Mouse (Mus musculus) cerebellum, adult 2 months (tissue): Measurements from ENCODE around the gene Cmas. TPM values are rescaled to one million over a fixed set of nuclear protein-coding genes. Genes with fewer than 3 reads are reported as not detected.
A peak's percentile ranks its signal among the peaks of the same experiment; 100 is the strongest.

Experiments used
- DNase-seq, 2 experiments: peaks; one replicate each; pipeline ENCODE4 v3.0.0; 2021
- H3K27ac ChIP-seq: fragments of 200-500 bp; 2 replicates; pipeline ENCODE4 v1.5.1; 2012; ENCODE audit warnings: low read length, control low read depth, inconsistent platforms; ENCODE audit not compliant: insufficient read depth
- H3K27me3 ChIP-seq: fragments of 200-500 bp; 2 replicates; pipeline ENCODE4 v1.6.1; 2012; ENCODE audit warnings: inconsistent platforms, mild to moderate bottlenecking, low read length, moderate library complexity; ENCODE audit not compliant: control insufficient read depth, insufficient read depth
- H3K4me1 ChIP-seq: fragments of 200-500 bp; 2 replicates; pipeline ENCODE4 v1.6.1; 2011; ENCODE audit warnings: low read length; ENCODE audit not compliant: control insufficient read depth, insufficient read depth
- H3K4me3 ChIP-seq: fragments of 200-500 bp; replicated peaks from 2 replicates; pipeline ENCODE3; 2011; ENCODE audit warnings: mild to moderate bottlenecking, low read depth, low read length, control low read depth; ENCODE audit not compliant: insufficient read depth
- CTCF ChIP-seq: fragments of 200-500 bp; IDR thresholded peaks from 2 replicates; pipeline ENCODE4 v1.5.1; 2011; ENCODE audit warnings: low read depth, mild to moderate bottlenecking, control low read depth, low read length, moderate library complexity, borderline replicate concordance; ENCODE audit not compliant: insufficient read depth
- POLR2A ChIP-seq: fragments of 200-500 bp; IDR thresholded peaks from 2 replicates; pipeline ENCODE4 v1.6.1; 2011; ENCODE audit warnings: low read length, control low read depth, borderline replicate concordance; ENCODE audit not compliant: insufficient read depth
- WGBS: fragments of 180-500 bp; shearing (Covaris S2); methylation state at CpG from one replicate; pipeline ENCODE4 v1.1.7; 2018; 5-methylcytosine and 5-hydroxymethylcytosine counted together
- polyA plus RNA-seq: library from polyadenylated mRNA; depleted of rRNA; stranded (reverse); fragments of >200 nt; gene quantifications from 2 replicates; pipeline ENCODE4 v1.2.3, GENCODE M21; 2012

The Cmas gene
- polyA plus RNA-seq, 1 experiment, result 90.4 TPM

DNA sequence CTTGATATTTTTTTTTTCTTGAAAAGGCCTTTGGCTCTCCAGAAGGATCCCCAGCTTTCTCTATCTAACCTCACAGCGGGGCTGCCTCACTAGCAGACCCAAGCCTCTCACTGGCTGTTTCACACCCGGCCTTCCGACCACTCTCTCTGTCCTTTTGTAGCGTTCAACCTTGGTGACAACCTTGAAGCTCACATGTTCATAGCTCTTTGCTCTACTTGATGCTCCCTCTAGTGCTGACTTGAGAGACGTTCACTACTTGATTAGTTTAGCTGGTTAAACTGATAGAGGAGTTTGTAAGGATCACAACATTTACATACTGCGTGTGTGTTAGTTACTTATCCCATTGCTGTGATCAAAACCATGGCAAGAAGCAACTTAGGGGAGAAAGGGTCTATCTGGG, 35.8 kb upstream of the Cmas start:
- DNase-seq, result no peak
- TF ChIP-seq CTCF (no peak), POLR2A (no peak)
- Histone ChIP-seq H3K27ac (no peak overlapping the region), H3K4me3 (no peak overlapping the region), H3K27me3 (no peaks in the 10 kb centered on the region), H3K4me1 (no peaks in the 10 kb centered on the region)
- WGBS, result 74% methylated on average over 6 of the region's 6 CpGs

DNA sequence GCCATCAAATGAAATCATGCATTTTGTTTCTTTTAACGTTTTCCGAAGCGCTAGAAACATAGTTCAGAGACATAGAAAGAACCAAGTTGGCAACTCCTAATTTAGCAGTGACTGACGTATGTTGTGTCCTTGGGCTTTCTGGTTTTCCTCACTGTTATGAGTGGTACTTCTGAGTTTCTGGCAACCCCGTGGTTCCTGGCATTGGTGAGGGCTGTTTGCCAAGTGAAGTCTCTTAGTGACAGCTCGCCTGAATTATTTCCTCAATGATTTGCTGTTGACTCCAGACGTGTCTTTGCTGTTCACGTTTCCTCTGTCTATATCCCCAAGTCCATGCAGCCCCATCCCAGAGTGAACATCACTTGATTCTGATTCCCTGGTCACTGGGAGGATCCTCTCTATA, 34.8 kb upstream of the Cmas start:
- WGBS, result 42% methylated on average over 8 of the region's 8 CpGs
- no peaks in the 10 kb centered on the region for H3K27me3 ChIP-seq
- no peaks in the 10 kb centered on the region for H3K4me1 ChIP-seq
- DNase-seq, result no peak
- H3K27ac ChIP-seq, result no peak overlapping the region
- TF ChIP-seq CTCF, result no peak
- TF ChIP-seq POLR2A, result no peak
- no peak overlapping the region for H3K4me3 ChIP-seq

- 86% methylated on average over 4 of the region's 4 CpGs for WGBS
- DNase-seq, result no peak
- no peaks in the 10 kb centered on the region for H3K4me1 ChIP-seq
- H3K4me3 ChIP-seq, result no peak overlapping the region
- no peak for TF ChIP-seq POLR2A
- no peak for TF ChIP-seq CTCF
- no peaks in the 10 kb centered on the region for H3K27me3 ChIP-seq
- H3K27ac ChIP-seq, result no peak overlapping the region
Observed at GRCm38 (mm10) chr6:142726032-142726431, 30.5 kb upstream of the Cmas start.

DNA sequence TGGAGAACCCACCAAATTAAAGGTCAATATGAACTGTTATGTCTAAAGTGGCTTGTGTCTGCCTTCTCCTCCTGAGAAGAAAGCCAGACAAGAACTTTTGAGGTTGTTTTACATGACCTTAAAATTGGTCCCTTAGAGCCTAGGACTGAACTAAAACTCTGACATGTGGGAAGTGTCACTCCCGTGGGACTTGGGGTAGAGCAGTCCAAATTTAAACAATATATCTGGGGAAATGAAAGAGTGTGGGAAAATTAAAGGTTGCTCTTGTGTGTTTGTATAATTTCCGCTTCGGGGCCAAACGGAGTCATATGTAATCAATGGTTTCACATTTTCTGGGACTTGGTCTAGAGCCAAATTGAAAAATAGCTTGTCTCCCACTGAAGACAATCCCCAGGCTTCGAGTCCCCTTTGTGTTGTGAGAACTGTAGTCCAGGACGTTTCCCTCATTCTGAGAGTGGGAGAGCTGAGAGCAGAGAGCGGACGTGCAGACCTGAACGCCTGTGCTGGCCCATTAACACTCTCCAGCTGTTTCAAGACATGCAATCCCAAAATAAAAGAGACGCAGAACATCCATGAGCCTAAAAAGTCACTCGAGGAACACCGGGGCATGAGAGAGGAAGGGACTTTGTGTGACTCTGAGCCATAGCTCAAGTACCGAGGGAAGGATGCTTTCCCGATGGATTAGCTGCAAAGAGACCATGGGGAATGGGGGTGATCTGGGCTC, 23.8 kb upstream of the Cmas start:
- no peak for DNase-seq
- Histone ChIP-seq H3K4me3 (no peak overlapping the region), H3K4me1 (no peaks in the 10 kb centered on the region), H3K27ac (no peak overlapping the region), H3K27me3 (no peaks in the 10 kb centered on the region)
- TF ChIP-seq CTCF (no peak), POLR2A (no peak)
- 64% methylated on average over 14 of the region's 14 CpGs for WGBS

DNA sequence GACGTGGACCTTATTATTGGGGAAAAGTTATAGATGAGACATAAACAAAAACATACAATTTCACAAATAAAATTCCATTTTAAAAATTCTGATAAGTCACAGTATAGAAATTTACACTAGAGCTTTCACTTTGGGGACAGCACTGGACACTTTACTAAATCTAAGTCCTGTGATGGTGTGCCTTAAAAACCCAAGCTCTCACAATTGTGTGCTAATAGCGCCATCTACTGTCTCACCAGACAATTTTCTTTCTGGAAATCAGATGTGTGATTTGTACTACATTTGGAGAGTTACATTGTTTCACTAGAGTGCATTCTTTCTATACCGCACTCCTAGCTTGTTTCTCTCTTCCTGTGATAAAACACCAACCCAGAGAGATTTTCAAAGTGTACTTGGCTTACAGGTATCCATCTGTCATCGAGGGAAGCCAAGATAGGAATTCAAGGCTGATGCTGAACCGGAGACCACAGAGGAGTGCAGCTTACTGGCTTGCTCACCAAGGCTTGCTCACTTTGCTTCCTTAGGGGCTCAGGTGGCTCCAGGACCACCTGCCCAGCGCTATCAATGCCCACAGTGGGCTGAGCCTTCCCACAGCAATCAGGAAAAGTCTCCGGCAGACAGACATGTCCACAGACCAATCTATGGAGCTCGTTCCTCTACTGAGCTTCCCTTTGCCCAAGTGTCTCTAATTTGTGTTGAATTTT, 21.0 kb upstream of the Cmas start:
- TF ChIP-seq CTCF, result peak; percentile 52
- no peak for TF ChIP-seq POLR2A
- Histone ChIP-seq H3K27me3 (no peaks in the 10 kb centered on the region), H3K27ac (no peak overlapping the region), H3K4me1 (no peaks in the 10 kb centered on the region), H3K4me3 (no peak overlapping the region)
- 48% methylated on average over 8 of the region's 8 CpGs for WGBS
- peak in 1 of 2 experiments; percentile 47 for DNase-seq

DNA sequence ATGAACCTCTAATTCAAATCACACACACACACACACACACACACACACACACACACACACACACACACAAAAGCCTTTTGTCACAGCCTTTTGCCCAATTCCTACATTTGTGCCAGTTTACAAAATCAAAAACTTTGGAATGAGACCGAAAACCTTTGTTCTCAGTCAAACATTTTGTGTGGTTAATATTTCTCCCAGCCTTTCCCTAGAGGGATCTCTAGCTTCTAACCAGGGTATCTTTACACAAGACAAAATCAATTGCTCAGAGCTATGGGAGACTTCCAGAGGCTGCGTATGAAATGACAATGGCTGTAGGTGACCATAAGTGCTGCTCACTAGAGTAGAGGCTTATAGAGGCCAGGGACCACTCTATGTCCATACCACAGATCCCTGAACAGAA, 18.3 kb upstream of the Cmas start:
- Histone ChIP-seq H3K4me1 (no peaks in the 10 kb centered on the region), H3K27ac (no peak overlapping the region), H3K27me3 (no peaks in the 10 kb centered on the region), H3K4me3 (no peak overlapping the region)
- no peak for TF ChIP-seq CTCF
- TF ChIP-seq POLR2A, result no peak
- whole genome bisulfite sequencing, result 92% methylated on average over 2 of the region's 2 CpGs
- DNase-seq, result no peak

GRCm38 (mm10) chr6:142738637-142739036, 17.8 kb upstream of the Cmas start:
- Histone ChIP-seq H3K27ac (no peak overlapping the region), H3K4me3 (no peak overlapping the region), H3K4me1 (no peaks in the 10 kb centered on the region), H3K27me3 (no peaks in the 10 kb centered on the region)
- no peak for DNase-seq
- TF ChIP-seq CTCF, result no peak
- TF ChIP-seq POLR2A, result no peak
- WGBS, result 78% methylated on average over 6 of the region's 6 CpGs

GRCm38 (mm10) chr6:142741763-142742162, 14.7 kb upstream of the Cmas start:
- Histone ChIP-seq H3K27me3 (no peaks in the 10 kb centered on the region), H3K4me3 (no peak overlapping the region), H3K4me1 (no peaks in the 10 kb centered on the region), H3K27ac (no peak overlapping the region)
- WGBS, result 88% methylated on average over 6 of the region's 6 CpGs
- DNase-seq, result no peak
- no peak for TF ChIP-seq CTCF
- no peak for TF ChIP-seq POLR2A
